Mouse (Mus musculus) thymus, adult 2 months (tissue): ENCODE data around the gene Prr14. TPM values are rescaled to one million over a fixed set of nuclear protein-coding genes. Genes with fewer than 3 reads are reported as not detected.
"Not testable (repeated sequence)": the region's sequence is repeated elsewhere in the genome, so short reads cannot be mapped to it uniquely, and the experiment has no call there.

ENCODE experiments used
- DNase-seq: peaks from one replicate; pipeline ENCODE4 v3.0.0; 2021
- H3K27ac ChIP-seq: fragments of 200-500 bp; 2 replicates; pipeline ENCODE4 v1.5.1; 2012; ENCODE audit warnings: low read length, control low read depth; ENCODE audit not compliant: control insufficient read depth, insufficient read depth
- H3K27me3 ChIP-seq: fragments of 200-500 bp; 2 replicates; pipeline ENCODE4 v1.6.1; 2012; ENCODE audit warnings: mild to moderate bottlenecking, low read length, moderate library complexity, mixed read lengths; ENCODE audit not compliant: control insufficient read depth, insufficient read depth
- H3K36me3 ChIP-seq: fragments of 200-500 bp; 2 replicates; pipeline ENCODE4 v1.6.1; 2012; ENCODE audit warnings: mild to moderate bottlenecking, low read length, moderate library complexity; ENCODE audit not compliant: control insufficient read depth, insufficient read depth
- H3K4me1 ChIP-seq: fragments of 200-500 bp; replicated peaks from 2 replicates; pipeline ENCODE4 v1.6.1; 2012; ENCODE audit warnings: low read length; ENCODE audit not compliant: control insufficient read depth, insufficient read depth
- H3K4me3 ChIP-seq: fragments of 200-500 bp; 2 replicates; pipeline ENCODE4 v1.5.1; 2012; ENCODE audit warnings: mild to moderate bottlenecking, low read length, control low read depth, moderate library complexity; ENCODE audit not compliant: control insufficient read depth, insufficient read depth
- CTCF ChIP-seq: fragments of 200-500 bp; IDR thresholded peaks from 2 replicates; pipeline ENCODE4 v1.5.1; 2012; ENCODE audit warnings: mild to moderate bottlenecking, control low read depth, low read length, moderate library complexity, borderline replicate concordance; ENCODE audit not compliant: control insufficient read depth, poor library complexity, insufficient read depth; ENCODE audit errors: extremely low read depth
- POLR2A ChIP-seq: fragments of 200-500 bp; IDR thresholded peaks from 2 replicates; pipeline ENCODE4 v1.6.1; 2012; ENCODE audit warnings: mild to moderate bottlenecking, low read length, control low read depth, moderate library complexity; ENCODE audit not compliant: control insufficient read depth, poor library complexity, insufficient read depth; ENCODE audit errors: extremely low read depth
- WGBS: fragments of 180-500 bp; shearing (Covaris S2); methylation state at CpG from one replicate; pipeline ENCODE4 v1.1.7; 2018; 5-methylcytosine and 5-hydroxymethylcytosine counted together
- polyA plus RNA-seq: library from polyadenylated mRNA; depleted of rRNA; stranded (reverse); fragments of >200 nt; gene quantifications from 2 replicates; pipeline ENCODE4 v1.2.3, GENCODE M21; 2012; rRNA removed

The Prr14 gene
- polyA plus RNA-seq: 191 and 212 TPM in 2 replicates

DNA sequence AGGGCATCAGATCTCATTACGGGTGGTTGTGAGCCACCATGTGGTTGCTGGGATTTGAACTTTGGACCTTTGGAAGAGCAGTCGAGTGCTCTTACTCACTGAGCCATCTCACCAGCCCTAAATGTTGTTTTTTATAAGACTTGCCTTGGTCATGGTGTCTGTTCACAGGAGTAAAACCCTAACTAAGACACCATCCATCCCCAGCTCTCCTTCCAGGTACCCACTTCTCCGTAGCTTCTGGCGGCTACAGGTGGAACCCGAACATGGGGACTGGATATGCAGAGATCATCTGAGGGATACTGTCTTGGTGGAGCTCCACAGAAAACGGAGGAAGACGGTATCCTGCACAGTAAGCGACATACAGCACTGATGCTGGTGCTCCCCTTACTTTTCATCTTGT, at the start of gene Prr14:
Gene Prr14 (plus strand): TSS at position 301 of the 400 bp plus-strand sequence.
- H3K27me3 ChIP-seq, H3K4me3 ChIP-seq, DNase-seq, H3K4me1 ChIP-seq, H3K27ac ChIP-seq: not testable (repeated sequence)
- H3K36me3 ChIP-seq: peaks cover 26% of the 10 kb centered on the region
- WGBS: 99% methylated on average over 8 of the region's 8 CpGs

DNA sequence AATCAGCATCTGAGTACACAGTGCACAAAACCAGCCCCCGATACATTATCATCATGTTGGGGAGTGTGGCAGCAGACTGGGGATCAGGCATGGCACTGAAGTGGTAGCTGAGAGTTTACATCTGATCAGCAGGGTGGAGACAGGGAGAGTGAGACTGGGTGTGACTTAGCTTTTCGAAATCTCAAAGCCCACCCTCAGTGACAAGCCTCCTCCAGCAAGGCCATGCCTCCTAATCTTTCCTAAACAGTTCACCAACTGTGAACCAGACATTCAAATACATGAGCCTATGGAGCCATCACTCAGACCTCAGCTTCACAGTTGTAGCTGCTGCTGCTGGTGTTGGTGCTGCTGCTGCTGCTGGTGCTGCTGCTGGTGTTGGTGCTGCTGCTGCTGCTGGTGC, 48.0 kb upstream of the Prr14 start:
- no peak for TF ChIP-seq CTCF
- no peak for TF ChIP-seq POLR2A
- no peak overlapping the region for H3K4me3 ChIP-seq
- 85% methylated on average over 2 of the region's 2 CpGs for WGBS

DNA sequence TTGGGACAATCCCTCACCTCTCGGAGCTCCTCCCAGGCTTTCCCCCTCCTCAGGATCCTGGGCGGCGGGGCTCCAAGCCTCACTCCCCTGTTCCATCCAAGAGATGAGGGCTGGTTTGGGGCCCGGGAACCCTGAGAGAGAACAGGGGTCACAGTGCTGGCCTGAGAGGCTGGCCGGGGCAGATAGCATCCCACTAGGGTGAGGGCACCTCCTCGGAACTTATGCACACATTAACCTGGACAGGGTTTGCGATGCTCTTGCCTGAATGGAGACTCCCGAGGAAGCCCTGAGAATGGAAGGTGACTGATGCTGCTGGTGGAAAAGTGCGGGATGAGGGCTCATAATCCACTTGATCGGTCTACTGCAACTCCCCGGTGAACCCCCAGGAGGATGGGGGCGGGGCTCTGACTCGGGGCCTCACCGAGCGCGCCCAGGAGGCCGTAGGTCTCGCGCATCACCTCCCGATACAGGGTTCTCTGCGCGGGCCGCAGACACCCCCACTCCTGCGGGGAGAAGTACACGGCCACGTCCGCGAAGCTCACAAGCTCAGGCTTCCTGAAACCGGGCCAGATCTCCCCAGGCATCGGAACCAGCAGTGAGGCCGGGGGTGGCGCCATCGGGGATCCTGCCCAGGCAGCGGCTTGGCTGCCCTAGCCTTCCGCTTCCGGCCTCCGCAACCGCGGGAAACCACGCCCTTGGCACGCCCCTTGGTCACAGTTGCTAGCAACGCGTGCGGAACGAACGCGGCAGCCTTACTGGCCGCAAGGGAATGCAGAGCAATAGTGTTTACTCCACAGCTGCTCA, 37.8 kb upstream of the Prr14 start, which contains the start of gene Zfp688:
Gene Zfp688 (minus strand): TSS at position 681 of the 804 bp plus-strand sequence.
- Histone ChIP-seq H3K4me1 (peaks cover 9% of the 10 kb centered on the region), H3K4me3 (peak within 1 kb of the TSS; percentile 73), H3K36me3 (no peaks in the 10 kb centered on the region), H3K27me3 (no peaks in the 10 kb centered on the region), H3K27ac (no peak within 1 kb of the TSS)
- peak; percentile 84 for TF ChIP-seq POLR2A
- TF ChIP-seq CTCF: 0 out of 2 replicates have a peak, but pooled peaks have one; percentile 49
- DNase-seq: peak; percentile 98
- 3% methylated on average over 48 of the region's 48 CpGs for WGBS

More for the DNA sequence above, 48.0 kb upstream of the Prr14 start:
- Histone ChIP-seq H3K27ac (no peak overlapping the region), H3K27me3 (no peaks in the 10 kb centered on the region), H3K4me1 (peaks cover 2% of the 10 kb centered on the region; the same call in 1 of the 2 replicates), H3K36me3 (no peaks in the 10 kb centered on the region)
- DNase-seq: no peak

DNA sequence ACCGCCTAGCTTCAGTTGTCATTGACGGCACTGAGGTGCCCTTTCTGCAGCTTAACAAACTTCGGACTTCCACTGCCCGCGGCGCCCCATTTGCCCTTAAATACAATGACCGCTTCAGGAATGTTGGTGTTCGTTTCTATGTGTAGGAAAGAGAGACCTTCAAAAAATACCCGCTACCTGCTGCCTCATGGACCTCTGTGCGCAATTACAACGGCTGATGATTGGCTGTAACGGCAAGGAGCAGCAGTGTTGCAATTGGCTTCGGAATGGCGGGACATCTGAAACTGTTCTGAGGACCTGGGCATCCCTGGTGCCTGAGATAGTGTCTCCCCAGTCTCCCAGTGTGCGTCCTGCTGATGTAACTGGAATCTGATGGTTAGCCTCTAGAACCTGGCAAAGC, 37.2 kb upstream of the Prr14 start:
- TF ChIP-seq CTCF (no peak), POLR2A (no peak)
- WGBS: 4% methylated on average over 15 of the region's 15 CpGs

DNA sequence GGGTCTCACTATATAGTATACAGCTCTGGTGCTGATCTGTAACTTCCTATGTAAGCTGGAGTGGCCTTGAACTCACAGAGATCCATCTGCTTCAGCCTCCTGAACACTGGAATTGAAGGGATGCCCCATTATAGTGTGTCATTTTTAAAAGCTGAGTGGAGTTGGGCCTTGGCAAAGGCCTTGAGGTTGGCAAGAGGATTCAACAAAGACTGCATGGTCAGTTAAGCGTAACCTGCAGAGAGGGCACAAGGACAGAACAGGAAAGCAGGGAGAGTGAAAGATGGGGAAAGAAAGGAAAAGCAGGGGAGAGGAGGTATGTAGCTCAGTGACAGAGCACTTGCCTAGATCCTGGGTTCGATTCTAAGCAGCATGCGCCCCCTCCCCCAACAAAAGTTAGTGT, 34.1 kb upstream of the Prr14 start:
- Histone ChIP-seq H3K4me1 (peaks cover 9% of the 10 kb centered on the region), H3K36me3 (no peaks in the 10 kb centered on the region), H3K27ac (no peak overlapping the region), H3K4me3 (no peak overlapping the region), H3K27me3 (no peaks in the 10 kb centered on the region)
- no peak for DNase-seq
- no peak for TF ChIP-seq POLR2A
- no peak for TF ChIP-seq CTCF
- 93% methylated on average over 3 of the region's 3 CpGs for WGBS

More for the DNA sequence above, 37.2 kb upstream of the Prr14 start:
- Histone ChIP-seq H3K4me3 (peak overlapping the region; percentile 9), H3K27ac (no peak overlapping the region), H3K36me3 (no peaks in the 10 kb centered on the region), H3K27me3 (no peaks in the 10 kb centered on the region), H3K4me1 (peaks cover 9% of the 10 kb centered on the region)
- DNase-seq: no peak

DNA sequence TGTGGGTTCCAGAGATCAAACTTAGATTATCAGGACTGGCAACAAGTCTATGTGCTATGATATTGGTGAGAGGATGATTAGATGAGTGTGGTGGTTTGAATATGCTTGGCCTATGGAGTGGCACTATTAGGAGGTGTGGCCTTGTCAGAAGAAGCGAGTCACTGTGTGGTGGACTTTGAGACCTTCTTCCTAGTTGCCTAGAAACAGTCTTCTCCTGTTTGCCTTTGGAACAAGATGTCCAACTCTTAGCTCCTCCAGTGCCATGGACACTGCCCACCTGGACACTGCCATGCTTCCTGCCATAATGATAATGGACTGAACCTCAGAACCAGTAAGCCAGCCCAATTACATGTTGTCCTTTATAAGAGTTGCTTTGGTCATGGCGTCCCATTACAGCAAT, 33.5 kb upstream of the Prr14 start:
- 91% methylated on average over 2 of the region's 2 CpGs for WGBS
- Histone ChIP-seq H3K4me1 (peaks cover 9% of the 10 kb centered on the region), H3K27ac (no peak overlapping the region)

More for the DNA sequence above, 33.5 kb upstream of the Prr14 start:
- DNase-seq: no peak
- H3K4me3 ChIP-seq: no peak overlapping the region
- H3K27me3 ChIP-seq: no peaks in the 10 kb centered on the region
- no peaks in the 10 kb centered on the region for H3K36me3 ChIP-seq
- no peak for TF ChIP-seq CTCF
- TF ChIP-seq POLR2A: no peak
